Mouse (Mus musculus) mature B cell (primary cell): ENCODE results near the gene Elp6.

Source experiments
- in situ Hi-C: fragments of 300-500 bp; cut with MboI; formaldehyde crosslinking; loops from 2 replicates; pipeline ENCODE4 v1.14.3; 2019

Gene Elp6

DNA sequence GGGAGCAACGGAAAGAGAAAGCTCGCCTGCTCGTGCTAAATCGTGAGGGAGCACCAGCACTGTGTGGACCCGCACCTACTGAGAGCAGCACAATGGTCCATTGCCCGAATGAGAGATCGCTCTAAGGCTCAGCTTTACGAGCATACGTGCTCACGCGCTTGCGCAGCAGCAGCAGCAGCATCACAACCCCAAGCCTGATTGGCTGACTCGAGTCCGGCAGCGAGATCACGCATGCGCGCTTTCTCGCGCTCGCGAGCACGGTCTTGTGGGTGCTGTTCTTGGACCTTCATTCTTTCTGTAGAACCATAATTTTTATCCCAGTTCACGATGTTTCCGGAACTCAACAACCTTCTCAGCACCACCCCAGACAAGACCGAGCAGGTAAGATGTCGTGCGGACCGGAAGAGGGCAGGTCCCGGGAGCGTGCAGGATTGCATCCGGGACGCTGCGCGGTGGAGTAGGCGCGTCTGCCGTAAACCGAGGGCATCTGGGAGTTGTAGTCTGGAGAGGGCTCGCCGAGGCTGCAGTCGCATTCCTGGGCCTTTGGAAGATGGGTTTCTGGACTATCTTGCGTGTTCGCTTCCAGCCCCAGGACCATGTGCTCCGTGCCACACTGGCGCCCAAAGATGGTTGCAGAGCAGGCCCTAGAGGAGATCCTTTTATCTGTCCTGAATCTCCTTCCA is at the start of gene Elp6:
Elp6 (plus strand) TSS at position 205 of the 683 bp plus-strand sequence.
- in situ Hi-C loops: no loop called here

DNA sequence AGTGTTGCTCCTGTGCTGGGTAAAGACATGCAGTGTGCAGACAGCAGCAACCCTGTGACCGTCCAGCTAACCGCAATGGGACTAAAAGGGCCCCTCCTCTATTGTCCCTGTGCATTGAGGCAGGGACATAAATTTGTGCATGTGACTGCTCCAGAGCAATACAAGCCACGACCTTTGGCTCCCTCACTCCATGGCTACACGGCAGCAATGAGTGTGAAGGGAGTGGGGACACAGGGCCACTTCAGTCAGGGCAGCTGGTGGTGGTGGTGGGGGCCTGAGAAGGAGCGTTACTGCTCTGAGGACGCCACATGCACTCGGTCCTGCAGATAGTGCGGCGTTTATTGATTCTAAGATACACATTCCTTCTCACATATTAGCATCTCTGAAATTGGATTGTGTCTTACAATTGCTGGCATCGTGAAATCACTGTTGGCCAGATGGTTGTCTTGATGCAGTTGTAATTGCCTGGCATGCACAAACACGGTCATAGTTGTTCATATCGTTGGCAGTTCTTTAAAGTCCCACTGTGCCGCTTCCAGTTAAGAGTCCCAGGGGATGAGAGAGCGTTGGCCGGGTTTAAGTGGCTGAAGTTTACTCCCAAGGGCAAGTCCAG is 49.5 kb upstream of the Elp6 start:
- in situ Hi-C loops: no loop called here

GRCm38 (mm10) chr9:110258646-110259045 is 46.3 kb upstream of the Elp6 start:
- in situ Hi-C loops: no loop called here

GRCm38 (mm10) chr9:110259118-110259517 is 45.9 kb upstream of the Elp6 start:
- in situ Hi-C loops: no loop called here

DNA sequence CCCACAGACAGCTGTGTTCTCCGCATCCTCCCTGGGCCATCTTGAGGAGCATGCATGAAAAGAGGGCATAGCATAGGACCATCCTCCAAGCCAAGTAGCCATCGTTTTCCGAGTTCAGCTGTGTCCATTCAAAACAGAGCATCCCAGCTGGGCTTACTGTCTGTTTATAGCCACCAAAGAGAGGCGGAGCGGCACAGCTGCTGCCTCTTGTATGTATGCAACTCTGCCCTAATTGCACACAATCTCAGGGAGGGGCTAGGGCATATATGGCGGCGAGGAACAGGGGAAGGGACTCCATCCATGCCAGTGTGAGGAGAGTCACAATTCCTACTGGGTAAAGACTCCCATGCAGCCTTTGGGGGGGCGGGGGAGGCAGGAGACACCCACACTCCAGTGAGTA is 41.8 kb upstream of the Elp6 start:
- in situ Hi-C loops: no loop called here

GRCm38 (mm10) chr9:110264991-110265390 is 40.0 kb upstream of the Elp6 start:
- in situ Hi-C loops: no loop called here

DNA sequence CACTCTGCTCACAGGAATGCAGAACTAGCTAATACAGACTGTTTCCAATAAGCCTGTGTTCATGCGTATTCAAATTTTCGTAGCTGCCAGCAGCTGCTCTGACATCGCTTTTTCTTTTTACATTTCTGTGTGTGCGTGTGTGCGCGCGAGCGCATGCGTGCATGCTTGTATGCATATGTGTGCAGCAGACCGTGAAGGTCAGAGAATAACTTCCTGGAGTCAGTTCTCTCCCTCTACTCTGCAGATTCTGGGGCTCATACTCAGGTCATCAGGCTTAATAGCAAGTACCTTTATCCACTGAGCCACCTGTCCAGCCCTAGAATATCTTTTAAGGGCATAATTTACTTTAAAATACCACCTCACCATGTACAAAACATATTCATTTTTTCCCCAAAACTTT is 36.6 kb upstream of the Elp6 start:
- in situ Hi-C loops: no loop called here

DNA sequence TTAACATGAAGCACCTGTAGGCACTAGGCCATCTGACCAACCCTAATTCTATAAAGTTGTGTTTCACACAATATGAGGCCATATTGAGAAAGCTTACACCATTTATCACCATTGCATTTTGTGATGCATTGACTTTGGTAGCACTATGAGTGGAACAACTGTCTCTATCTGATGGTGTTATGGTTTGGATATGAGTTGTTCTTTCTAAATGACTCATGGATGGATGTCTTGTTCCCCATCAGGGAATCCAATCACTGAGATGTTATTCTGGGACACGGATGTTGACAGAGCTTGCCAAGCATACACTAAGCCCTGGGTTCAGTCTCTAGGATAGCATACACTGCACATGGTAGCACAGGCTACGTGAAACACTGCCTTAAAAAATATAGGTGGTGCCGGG is 32.6 kb upstream of the Elp6 start:
- in situ Hi-C loops: no loop called here

GRCm38 (mm10) chr9:110273507-110273906 is 31.5 kb upstream of the Elp6 start:
- in situ Hi-C loops: no loop called here

DNA sequence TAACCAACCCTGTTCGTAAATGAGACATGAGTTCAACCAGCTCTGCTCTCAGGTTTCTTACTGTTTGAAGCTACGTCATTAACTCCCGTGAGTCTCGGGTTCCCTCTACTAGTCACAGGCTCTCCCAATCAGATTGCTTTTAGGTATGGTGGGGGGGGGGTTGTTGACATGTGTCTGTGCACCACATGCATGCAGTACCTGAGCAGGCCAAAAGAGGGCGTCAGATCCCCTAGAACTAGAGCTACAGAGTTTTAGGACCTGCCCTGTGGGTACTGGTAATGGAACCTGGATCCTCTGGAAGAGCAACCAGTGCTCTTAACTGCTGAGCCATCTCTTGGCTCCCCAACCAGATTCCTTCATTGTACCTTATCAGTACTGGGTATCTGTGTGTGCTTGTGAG is 29.1 kb upstream of the Elp6 start:
- in situ Hi-C loops: no loop called here

- in situ Hi-C loops: no loop called here
These were observed 27.5 kb upstream of the Elp6 start for GRCm38 (mm10) chr9:110277431-110277881.

DNA sequence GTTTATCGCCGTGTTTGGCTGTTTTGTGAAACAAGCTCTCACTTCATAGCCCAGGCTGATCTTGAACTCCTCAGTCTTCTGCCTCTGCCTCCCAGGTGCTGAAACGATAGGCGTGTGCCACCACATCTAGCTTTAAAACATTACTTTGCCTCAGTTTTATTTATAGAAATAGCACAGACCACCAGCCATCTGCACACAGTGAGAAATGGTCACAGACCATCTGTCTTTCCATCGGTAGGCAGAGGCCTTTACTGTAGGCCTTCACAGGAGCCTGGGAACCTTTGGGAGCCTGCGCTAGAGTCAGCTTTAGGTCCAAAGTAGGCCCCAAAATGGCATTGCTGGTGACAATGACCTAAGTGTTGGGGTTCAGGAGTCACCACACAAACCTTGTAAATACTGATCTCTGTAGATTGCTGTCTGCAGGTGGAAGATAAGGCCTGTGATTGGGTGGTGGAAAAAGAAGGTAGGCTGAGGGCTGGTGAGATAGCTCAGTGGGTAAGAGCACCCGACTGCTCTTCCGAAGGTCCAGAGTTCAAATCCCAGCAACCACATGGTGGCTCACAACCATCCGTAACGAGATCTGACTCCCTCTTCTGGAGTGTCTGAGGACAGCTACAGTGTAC is 20.8 kb upstream of the Elp6 start:
- in situ Hi-C loops: no loop called here

- in situ Hi-C loops: no loop called here
These were observed 17.6 kb upstream of the Elp6 start for GRCm38 (mm10) chr9:110287321-110287924.

DNA sequence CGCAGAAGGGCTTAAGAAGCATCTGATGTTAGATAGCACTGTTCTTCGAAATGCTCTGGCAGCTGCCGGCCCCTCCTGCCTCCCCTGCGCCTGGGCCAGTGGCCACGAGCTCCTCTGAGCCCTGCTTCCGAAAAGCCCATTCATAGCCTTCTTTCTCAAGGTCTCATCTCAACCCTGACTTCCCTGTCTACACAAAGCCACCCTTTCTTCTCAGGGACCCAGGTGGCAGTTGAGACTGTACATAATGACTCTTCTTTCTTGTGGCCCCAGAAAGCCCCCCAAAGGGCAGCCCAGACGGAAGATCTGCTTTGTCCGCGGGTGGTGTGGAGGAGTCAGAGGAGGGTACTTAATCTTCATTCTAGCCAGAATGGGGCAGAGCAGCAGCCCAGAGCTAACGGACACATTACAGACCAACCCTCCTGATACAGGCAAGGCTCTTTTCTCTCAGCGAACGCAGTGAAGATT is 11.7 kb upstream of the Elp6 start:
- in situ Hi-C loops: no loop called here

GRCm38 (mm10) chr9:110293873-110294415 is 11.0 kb upstream of the Elp6 start:
- in situ Hi-C loops: no loop called here

DNA sequence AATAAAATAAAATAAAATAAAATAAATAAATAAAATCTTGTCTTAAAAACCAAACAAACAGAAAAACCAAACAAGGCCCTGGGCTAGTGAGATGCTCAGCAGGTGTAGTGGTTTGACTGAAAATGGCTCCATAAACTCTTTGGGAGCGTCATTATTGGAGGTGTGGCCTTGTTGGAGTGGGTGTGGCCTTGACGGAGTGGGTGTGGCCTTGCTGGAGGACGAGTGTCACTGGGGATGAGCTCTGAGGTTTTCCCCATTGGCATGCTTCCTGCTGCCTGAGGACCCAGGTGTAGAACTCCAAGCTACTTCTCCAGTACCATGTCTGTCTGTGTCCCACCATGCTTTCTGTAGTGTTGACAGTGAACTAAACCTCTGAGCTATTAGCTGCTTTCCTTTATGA is 10.2 kb upstream of the Elp6 start:
- in situ Hi-C loops: no loop called here

DNA sequence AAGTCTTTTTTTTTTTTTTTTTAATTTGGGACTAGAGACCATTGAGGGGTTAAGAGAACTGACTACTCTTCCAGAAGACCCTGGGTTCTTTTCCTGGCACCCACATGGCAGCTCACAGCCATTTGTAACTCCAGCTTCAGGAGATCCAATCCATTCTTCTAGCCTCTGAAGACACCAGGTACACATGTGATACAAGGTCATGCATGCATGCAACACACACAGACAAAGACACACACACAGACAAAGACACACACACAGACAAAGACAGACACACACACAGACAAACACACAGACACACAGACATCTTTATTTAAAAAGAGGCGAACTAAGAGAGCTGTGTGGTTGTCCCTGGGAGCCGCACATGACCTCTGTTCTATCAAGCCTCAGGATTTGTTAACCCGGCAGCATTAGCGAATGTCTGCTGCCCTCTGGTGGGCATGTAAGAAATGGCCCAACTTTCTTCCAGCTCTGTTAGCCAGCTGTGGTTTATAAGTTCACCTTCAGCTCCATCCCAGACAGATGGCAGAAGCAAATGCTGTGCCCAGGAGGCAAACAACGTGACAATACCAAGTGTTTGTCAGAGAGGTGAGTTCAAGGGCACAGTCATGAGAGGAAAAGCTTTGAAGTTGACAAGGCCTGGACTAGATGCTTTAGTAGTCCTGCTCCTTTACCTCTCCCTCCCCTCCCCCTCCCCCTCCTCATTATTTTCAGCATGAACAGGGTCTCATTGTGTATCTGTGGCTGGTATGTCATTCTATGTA is 7.9 kb upstream of the Elp6 start:
- in situ Hi-C loops: no loop called here

- in situ Hi-C loops: no loop called here
These were observed 457 bp upstream of the Elp6 start for GRCm38 (mm10) chr9:110304516-110304915.

- in situ Hi-C loops: no loop called here
These were observed 1.4 kb downstream of the Elp6 start for GRCm38 (mm10) chr9:110306371-110306770.

DNA sequence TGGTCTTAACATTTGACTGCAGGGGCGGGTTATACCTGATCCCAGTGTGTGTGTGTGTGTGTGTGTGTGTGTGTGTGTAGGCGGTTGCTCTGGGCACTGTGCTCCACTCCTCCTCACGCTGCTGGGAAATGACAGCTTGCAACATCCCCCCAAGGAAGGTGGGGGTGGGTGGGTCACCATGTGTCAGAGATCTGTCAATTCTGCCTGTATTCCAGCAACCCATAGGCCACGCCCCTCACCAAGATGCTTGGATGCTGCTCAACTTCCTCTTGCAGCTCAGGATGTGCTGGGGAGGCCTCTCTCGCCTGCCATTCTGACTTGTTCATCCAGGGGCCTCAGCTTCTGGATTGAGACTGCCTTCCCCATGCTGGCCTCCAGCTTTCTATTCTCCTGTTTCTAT is 9.7 kb downstream of the Elp6 start:
- in situ Hi-C loops: no loop called here

DNA sequence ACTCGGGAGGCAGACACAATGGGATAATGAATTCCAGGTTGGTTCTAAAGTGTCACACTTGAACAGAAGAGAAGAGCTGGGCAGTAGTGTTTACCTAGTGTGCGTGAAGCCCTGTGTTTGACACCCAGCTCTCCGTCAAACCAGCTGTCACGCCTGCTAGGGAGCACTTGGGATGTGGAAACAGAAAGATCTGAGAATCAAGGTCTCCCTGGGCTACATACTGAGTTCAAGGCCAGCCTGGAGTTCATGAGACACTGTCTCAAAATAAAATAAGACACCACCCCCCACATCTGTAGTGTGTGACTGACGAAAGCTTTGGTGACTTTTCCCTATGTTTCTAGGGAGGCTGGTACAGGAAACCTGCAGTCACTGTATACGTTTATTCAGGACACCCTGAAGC is 10.4 kb downstream of the Elp6 start:
- in situ Hi-C loops: no loop called here

DNA sequence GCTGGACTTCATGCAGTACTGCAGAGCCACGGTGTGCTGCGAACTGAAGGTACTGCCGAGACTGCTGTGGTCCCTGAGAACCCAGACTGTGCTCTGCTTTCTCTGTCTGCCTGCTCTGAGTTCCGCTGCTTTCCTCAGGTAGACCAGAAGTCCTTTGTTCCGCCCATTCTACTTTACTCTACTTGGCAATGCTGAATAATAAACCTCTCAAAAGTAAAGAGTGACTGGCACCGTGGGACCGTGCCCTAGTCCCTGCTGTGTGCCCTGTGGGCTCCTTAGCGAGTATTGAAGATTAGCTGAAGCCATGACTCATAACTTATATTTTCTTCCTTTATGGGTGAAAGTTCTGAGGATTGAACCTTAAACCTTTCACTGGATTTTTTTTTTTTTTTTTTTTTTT is 10.9 kb downstream of the Elp6 start:
- in situ Hi-C loops: no loop called here
